ENCODE assay signal across 25 mouse cellular contexts in the genomic region with DNA sequence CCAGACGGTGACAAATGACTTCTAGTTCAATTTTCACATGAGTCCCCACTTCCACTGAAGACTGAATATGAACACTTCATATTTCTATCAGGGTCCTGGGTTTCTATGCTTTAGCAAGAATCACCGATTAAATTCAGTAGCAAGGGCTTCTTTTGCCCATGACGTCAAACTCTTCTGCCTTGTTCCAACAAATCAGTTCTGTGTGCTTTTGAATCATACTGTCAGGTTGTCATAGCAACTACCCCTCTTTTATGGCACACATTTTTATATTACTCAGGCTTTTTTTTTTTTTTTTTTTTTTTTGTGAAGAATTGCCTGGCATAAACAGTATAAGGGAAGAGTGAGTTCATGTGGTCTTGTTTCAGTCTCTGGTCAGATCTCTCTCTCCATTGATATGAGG.
"Had no signal": no experiment of that assay in that cellular context is flagged by ENCODE, and none has a peak within 500 bp of the region (broad histone marks: within the 10 kb centered on the region; RNA-seq: fewer than 3 reads in every experiment).

No protein-coding gene starts in this region.

- ATAC-seq: liver, postnatal 0 days; lung, postnatal 0 days; midbrain, embryonic 15.5 days had no signal

- H3K27ac ChIP-seq: kidney, embryonic 15.5 days; left cerebral cortex, adult 2 months; limb, embryonic 12.5 days; limb, embryonic 15.5 days; liver, embryonic 14.5 days; macrophage; midbrain, embryonic 15.5 days; neural tube, embryonic 13.5 days; stomach, embryonic 15.5 days had no signal

- H3K36me3 ChIP-seq: kidney, embryonic 15.5 days; limb, embryonic 12.5 days; limb, embryonic 15.5 days; midbrain, embryonic 15.5 days; neural tube, embryonic 13.5 days; stomach, embryonic 15.5 days had no signal

- H3K4me3 ChIP-seq: kidney, embryonic 15.5 days; left cerebral cortex, adult 2 months; limb, embryonic 12.5 days; limb, embryonic 15.5 days; midbrain, embryonic 15.5 days; myocyte; neural tube, embryonic 13.5 days; stomach, embryonic 15.5 days had no signal

- H3K4me2 ChIP-seq: kidney, embryonic 15.5 days; limb, embryonic 12.5 days; limb, embryonic 15.5 days; liver, embryonic 11.5 days; lung, embryonic 14.5 days; midbrain, embryonic 15.5 days; neural tube, embryonic 13.5 days; stomach, embryonic 15.5 days had no signal

- H3K9me3 ChIP-seq: kidney, embryonic 15.5 days; limb, embryonic 12.5 days; limb, embryonic 15.5 days; midbrain, embryonic 15.5 days; neural tube, embryonic 13.5 days; stomach, embryonic 15.5 days had no signal

- H3K27me3 ChIP-seq: kidney, embryonic 15.5 days; limb, embryonic 12.5 days; limb, embryonic 15.5 days; midbrain, embryonic 15.5 days; neural tube, embryonic 13.5 days; stomach, embryonic 15.5 days had no signal

- H3K4me1 ChIP-seq: kidney, embryonic 15.5 days; limb, embryonic 12.5 days; limb, embryonic 15.5 days; midbrain, embryonic 15.5 days; neural tube, embryonic 13.5 days; stomach, embryonic 15.5 days had no signal

- DNase-seq: kidney, adult 2 months; kidney, postnatal 10 days; kidney, postnatal 36 days; layer of hippocampus, postnatal 36 days; left cerebral cortex, postnatal 4 days; liver, postnatal 0 days; lung, embryonic 14.5 days; retina, postnatal 1 day; right cerebral cortex, postnatal 25 days; spleen, adult 18-20 months; thymus, adult 2 months; thymus, postnatal 14 days; thymus, postnatal 4 days had no signal

- H3K9ac ChIP-seq: kidney, embryonic 15.5 days; limb, embryonic 12.5 days; limb, embryonic 15.5 days; liver, embryonic 14.5 days; liver, postnatal 0 days; lung, embryonic 14.5 days; midbrain, embryonic 15.5 days; neural tube, embryonic 13.5 days; stomach, embryonic 15.5 days had no signal
